Mouse (Mus musculus) heart, embryonic 15.5 days (tissue): Measurements from ENCODE around the gene Zc3h12a. TPM values are rescaled to one million over a fixed set of nuclear protein-coding genes. Genes with fewer than 3 reads are reported as not detected.
A peak's percentile ranks its signal among the peaks of the same experiment; 100 is the strongest.

Experiments used
- ATAC-seq: fragments of 200-750 bp; cut with Nextera tagmentation; replicated peaks from 2 replicates; pipeline ENCODE4 v1.8.0; 2017; ENCODE audit warnings: low read depth, moderate TSS enrichment; ENCODE audit not compliant: insufficient number of reproducible peaks, insufficient read depth, low FRiP score
- H3K27ac ChIP-seq: fragments of 300-500 bp; sonication (generic); 2 replicates; pipeline ENCODE4 v1.5.1; 2015; ENCODE audit warnings: mild to moderate bottlenecking, inconsistent platforms
- H3K27me3 ChIP-seq: fragments of 300-500 bp; sonication (generic); 2 replicates; pipeline ENCODE4 v1.6.1; 2015; ENCODE audit warnings: inconsistent platforms
- H3K36me3 ChIP-seq: fragments of 300-500 bp; sonication (generic); 2 replicates; pipeline ENCODE4 v1.6.1; 2015; ENCODE audit warnings: mild to moderate bottlenecking, inconsistent platforms
- H3K4me1 ChIP-seq: fragments of 300-500 bp; sonication (generic); replicated peaks from 2 replicates; pipeline ENCODE4 v1.6.1; 2015; ENCODE audit warnings: inconsistent platforms
- H3K4me2 ChIP-seq: fragments of 300-500 bp; sonication (generic); 2 replicates; pipeline ENCODE4 v1.6.1; 2015; ENCODE audit warnings: inconsistent platforms, mild to moderate bottlenecking, moderate library complexity
- H3K4me3 ChIP-seq: fragments of 300-500 bp; sonication (generic); 2 replicates; pipeline ENCODE4 v1.5.1; 2015; ENCODE audit warnings: mild to moderate bottlenecking, inconsistent platforms
- H3K9ac ChIP-seq: fragments of 300-500 bp; sonication (generic); 2 replicates; pipeline ENCODE4 v1.6.1; 2015; ENCODE audit warnings: mild to moderate bottlenecking, inconsistent platforms
- H3K9me3 ChIP-seq: fragments of 300-500 bp; sonication (generic); replicated peaks from 2 replicates; pipeline ENCODE4 v1.6.1; 2016; ENCODE audit warnings: inconsistent platforms
- WGBS: fragments of 180-500 bp; shearing (Covaris S2); methylation state at CpG from one replicate; pipeline ENCODE4 v1.1.7; 2015; ENCODE audit warnings: mixed read lengths; 5-methylcytosine and 5-hydroxymethylcytosine counted together
- polyA plus RNA-seq: library from polyadenylated mRNA; unstranded; fragments of >200 nt; fragmentation: Nextera tagmentation; extraction: Ambion mirVana; gene quantifications from 2 replicates; pipeline ENCODE4 v1.2.1, GENCODE M21; 2015

Gene Zc3h12a
- polyA plus RNA-seq, 1 experiment from 2014 or later: 0.59 TPM

DNA sequence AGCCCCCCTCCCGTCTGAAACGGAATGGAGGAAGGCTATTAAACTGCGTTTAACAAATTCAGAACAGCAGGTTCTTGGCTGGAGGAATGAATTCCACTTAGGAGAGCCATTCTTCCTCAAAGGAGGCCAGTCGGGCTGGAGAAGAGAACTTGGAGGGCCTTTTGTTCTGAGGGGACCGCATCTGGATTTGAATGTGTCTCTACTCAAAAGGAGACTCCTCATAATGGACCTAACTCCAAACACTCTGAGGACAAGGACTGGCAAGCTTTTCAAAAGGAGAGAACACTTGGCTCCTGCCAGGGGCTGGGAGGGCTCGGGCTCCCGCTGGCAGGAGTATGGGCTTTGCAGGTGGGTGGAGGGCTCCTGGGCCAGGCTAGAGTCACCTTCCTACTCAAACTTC lies 17.0 kb upstream of the Zc3h12a start:
- Histone ChIP-seq H3K9me3 (no peaks in the 10 kb centered on the region), H3K36me3 (no peaks in the 10 kb centered on the region), H3K4me1 (no peaks in the 10 kb centered on the region; the same call in 1 of the 2 replicates), H3K9ac (no peak overlapping the region), H3K4me2 (no peak overlapping the region), H3K4me3 (no peak overlapping the region), H3K27me3 (peaks cover 40% of the 10 kb centered on the region), H3K27ac (no peak overlapping the region)
- no peak for ATAC-seq
- WGBS: 44% methylated on average over 7 of the region's 7 CpGs

DNA sequence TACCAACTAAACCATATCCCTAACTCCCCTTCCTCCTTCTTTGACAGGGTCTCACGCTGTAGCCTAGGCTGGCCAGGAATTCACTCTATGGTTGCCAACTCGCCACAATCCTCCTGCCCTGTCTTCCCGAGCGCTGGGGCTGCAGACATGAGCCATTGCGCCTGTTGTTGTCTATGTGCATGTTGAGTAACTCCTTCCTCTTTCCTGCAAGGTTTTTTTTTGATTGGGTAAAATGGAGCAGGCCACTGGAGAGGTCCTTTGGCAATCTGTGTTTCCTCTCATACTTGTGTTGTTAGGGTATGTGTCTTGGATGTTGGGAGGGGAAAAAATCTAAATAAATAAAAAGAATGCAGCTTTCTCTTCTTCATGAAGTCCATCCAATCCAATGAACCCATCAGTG lies 16.6 kb upstream of the Zc3h12a start:
- 67% methylated on average over 5 of the region's 5 CpGs for WGBS
- Histone ChIP-seq H3K9me3 (no peaks in the 10 kb centered on the region), H3K9ac (no peak overlapping the region), H3K4me2 (no peak overlapping the region), H3K4me3 (no peak overlapping the region), H3K27me3 (peaks cover 40% of the 10 kb centered on the region), H3K27ac (no peak overlapping the region), H3K4me1 (no peaks in the 10 kb centered on the region), H3K36me3 (no peaks in the 10 kb centered on the region)
- ATAC-seq: no peak

DNA sequence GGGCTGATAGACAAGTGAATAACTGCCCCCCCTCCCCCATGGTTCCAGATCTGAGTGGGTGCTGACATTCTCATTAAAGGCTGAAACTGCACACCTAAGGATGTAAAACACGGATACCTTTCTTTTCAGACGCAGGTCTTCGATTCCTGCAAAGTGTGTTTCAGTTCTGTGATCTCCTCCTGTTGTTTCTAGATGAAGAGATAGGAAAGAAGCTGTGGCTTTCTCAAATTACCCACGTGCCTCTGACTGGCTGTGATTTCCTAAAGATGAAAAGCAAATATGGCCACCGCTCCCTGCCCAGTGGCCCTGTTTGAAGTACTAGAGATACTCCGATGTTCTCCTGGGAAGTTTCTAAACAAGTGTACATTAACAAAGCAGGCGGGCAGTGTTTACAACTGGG lies 10.7 kb upstream of the Zc3h12a start:
- H3K9ac ChIP-seq: no peak overlapping the region
- H3K27me3 ChIP-seq: peaks cover 4% of the 10 kb centered on the region; the same call in 1 of the 2 replicates
- no peak overlapping the region for H3K4me3 ChIP-seq
- WGBS: 58% methylated on average over 7 of the region's 7 CpGs
- no peak overlapping the region for H3K27ac ChIP-seq
- H3K9me3 ChIP-seq: no peaks in the 10 kb centered on the region
- H3K4me1 ChIP-seq: no peaks in the 10 kb centered on the region
- ATAC-seq: no peak
- H3K36me3 ChIP-seq: no peaks in the 10 kb centered on the region
- no peak overlapping the region for H3K4me2 ChIP-seq

DNA sequence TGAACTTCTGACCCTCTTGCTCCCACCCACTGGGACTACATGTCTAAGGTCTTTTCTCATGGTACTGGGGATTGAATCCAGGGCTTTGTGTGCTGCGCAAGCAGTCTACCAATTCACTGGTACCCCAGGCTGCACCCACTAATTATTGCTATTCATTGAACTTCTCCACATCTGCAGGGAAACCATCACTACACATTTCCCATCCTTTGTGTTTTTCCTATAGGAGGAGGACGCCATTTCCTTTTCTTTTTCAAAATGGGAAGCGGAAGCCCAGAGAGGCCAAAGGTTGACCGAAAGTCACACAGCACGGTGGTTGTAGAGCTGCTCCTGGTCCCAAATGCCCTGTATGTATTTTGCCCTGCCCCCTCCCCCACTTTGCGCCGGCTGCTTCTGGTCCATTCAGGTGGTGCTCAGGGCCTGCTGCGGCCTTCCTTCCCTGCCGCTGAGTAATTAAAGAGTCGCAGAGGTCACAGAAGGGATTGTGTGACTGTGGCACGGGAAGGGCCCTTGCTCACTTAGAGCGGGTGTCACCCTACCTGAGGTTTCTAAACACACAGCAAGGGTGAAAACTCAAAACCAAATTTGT lies 8.8 kb upstream of the Zc3h12a start:
- Histone ChIP-seq H3K4me2 (no peak overlapping the region), H3K36me3 (no peaks in the 10 kb centered on the region), H3K9me3 (no peaks in the 10 kb centered on the region), H3K4me3 (no peak overlapping the region), H3K9ac (no peak overlapping the region), H3K27me3 (no peaks in the 10 kb centered on the region), H3K4me1 (peaks cover 4% of the 10 kb centered on the region; the same call in 1 of the 2 replicates), H3K27ac (no peak overlapping the region)
- 66% methylated on average over 12 of the region's 12 CpGs for WGBS
- no peak for ATAC-seq

- H3K4me1 ChIP-seq: peaks cover 6% of the 10 kb centered on the region; the same call in 1 of the 2 replicates
- no peaks in the 10 kb centered on the region for H3K36me3 ChIP-seq
- no peaks in the 10 kb centered on the region for H3K9me3 ChIP-seq
- WGBS: 72% methylated on average over 10 of the region's 10 CpGs
- no peak overlapping the region for H3K9ac ChIP-seq
- no peak overlapping the region for H3K27ac ChIP-seq
- H3K27me3 ChIP-seq: no peaks in the 10 kb centered on the region
- H3K4me2 ChIP-seq: no peak overlapping the region
- no peak for ATAC-seq
- H3K4me3 ChIP-seq: no peak overlapping the region
Observed at GRCm38 (mm10) chr4:125135076-125135855, 7.6 kb upstream of the Zc3h12a start.

DNA sequence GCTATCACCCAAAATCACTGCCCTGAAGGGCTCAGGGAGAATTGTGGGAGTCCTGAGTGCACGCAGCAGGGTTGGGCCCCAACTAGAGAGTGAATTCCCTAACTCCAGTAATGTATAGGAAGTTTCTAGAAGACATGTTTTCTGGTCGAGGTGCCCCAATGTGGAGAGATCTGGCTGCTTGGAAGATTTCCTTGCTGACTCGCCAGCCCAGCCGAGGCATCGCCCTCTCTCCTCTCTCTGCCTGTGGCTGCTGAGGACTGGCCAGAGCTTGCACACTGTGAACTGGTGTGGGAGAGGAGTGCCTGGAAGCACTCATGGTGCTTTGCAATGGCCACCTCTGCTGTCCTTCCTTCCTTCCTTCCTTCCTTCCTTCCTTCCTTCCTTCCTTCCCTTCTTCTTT lies 7.0 kb upstream of the Zc3h12a start:
- no peak for ATAC-seq

DNA sequence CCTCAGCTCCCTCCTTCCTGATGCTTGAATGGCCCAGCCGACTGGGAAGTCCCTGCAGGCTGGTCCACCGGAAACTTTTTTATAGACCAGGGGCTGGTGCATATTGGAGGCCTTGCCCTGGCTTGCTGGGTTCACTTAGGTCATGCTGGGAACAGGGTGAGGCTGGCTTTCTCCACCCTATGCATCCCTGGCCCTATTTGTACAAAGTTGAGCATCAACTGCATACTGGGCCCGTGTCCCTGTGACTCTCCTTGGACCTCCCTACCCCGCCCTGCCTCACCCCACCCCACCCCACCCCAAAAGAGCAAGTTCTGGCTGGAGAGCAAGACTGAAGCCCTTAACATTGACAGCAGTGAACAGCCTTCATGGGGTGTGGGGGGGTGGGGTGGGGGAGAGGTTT lies 6.6 kb upstream of the Zc3h12a start:
- Histone ChIP-seq H3K9me3 (no peaks in the 10 kb centered on the region), H3K27me3 (no peaks in the 10 kb centered on the region), H3K4me3 (no peak overlapping the region), H3K36me3 (no peaks in the 10 kb centered on the region), H3K4me2 (no peak overlapping the region), H3K4me1 (peaks cover 6% of the 10 kb centered on the region; the same call in 1 of the 2 replicates), H3K27ac (no peak overlapping the region), H3K9ac (no peak overlapping the region)
- WGBS: 70% methylated on average over 4 of the region's 4 CpGs
- no peak for ATAC-seq

More for the DNA sequence above, 7.0 kb upstream of the Zc3h12a start:
- Histone ChIP-seq H3K27me3 (no peaks in the 10 kb centered on the region), H3K4me1 (peaks cover 6% of the 10 kb centered on the region; the same call in 1 of the 2 replicates), H3K4me2 (no peak overlapping the region), H3K4me3 (no peak overlapping the region), H3K27ac (no peak overlapping the region), H3K9ac (no peak overlapping the region), H3K36me3 (no peaks in the 10 kb centered on the region), H3K9me3 (no peaks in the 10 kb centered on the region)
- 72% methylated on average over 5 of the region's 5 CpGs for WGBS

DNA sequence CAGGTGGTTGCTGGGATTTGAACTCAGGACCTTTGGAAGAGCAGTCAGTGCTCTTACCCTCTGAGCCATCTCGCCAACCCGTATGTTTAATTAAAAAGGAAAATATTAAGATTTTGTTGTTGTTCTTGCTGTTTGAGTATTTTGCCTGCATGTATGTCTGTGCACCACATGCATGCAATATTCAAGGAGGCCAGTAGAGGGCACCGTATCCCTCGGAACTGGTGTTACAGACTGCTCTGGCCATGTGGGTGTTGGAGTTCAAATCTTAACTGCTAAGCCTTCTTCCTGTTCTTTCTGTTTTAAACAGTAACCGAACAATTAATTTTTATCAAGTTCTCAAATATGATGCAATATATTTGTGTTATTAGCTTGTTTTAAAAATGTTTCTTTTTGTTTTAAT lies 4.8 kb upstream of the Zc3h12a start:
- no peak for ATAC-seq
- 27% methylated on average over 5 of the region's 5 CpGs for WGBS

DNA sequence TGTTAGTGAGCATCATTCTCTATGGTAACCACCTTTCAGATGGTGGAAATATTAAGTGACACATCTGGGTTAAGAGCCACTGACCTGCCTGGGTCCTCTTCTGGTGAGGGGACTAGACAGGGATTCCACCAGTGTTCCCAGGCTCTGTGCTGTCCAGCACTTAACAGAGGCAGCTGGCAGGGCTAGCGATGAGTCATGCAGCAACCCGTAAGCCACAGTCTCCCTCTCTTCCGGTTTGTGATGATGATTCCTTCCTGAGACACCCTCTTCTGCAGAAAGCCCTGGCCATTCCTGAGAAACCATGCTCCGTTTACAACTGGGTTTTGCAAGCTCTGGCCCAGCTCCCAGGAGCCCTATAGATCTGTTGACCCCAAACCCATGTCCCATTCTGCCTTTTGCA lies 3.9 kb upstream of the Zc3h12a start:
- H3K4me2 ChIP-seq: no peak overlapping the region
- no peak for ATAC-seq
- H3K36me3 ChIP-seq: no peaks in the 10 kb centered on the region
- 39% methylated on average over 4 of the region's 4 CpGs for WGBS
- no peak overlapping the region for H3K9ac ChIP-seq
- H3K4me1 ChIP-seq: peaks cover 21% of the 10 kb centered on the region
- H3K4me3 ChIP-seq: no peak overlapping the region
- no peak overlapping the region for H3K27ac ChIP-seq
- H3K9me3 ChIP-seq: no peaks in the 10 kb centered on the region
- H3K27me3 ChIP-seq: no peaks in the 10 kb centered on the region

More for the DNA sequence above, 4.8 kb upstream of the Zc3h12a start:
- Histone ChIP-seq H3K9me3 (no peaks in the 10 kb centered on the region), H3K9ac (no peak overlapping the region), H3K27me3 (no peaks in the 10 kb centered on the region), H3K4me2 (no peak overlapping the region), H3K36me3 (no peaks in the 10 kb centered on the region), H3K4me3 (no peak overlapping the region), H3K4me1 (peaks cover 12% of the 10 kb centered on the region), H3K27ac (no peak overlapping the region)

- Histone ChIP-seq H3K27ac (peak overlapping the region; percentile 57; the same call in 1 of the 2 replicates), H3K27me3 (no peaks in the 10 kb centered on the region), H3K4me3 (peak overlapping the region; percentile 82), H3K9me3 (no peaks in the 10 kb centered on the region), H3K9ac (peak overlapping the region; percentile 65; the same call in 1 of the 2 replicates), H3K4me2 (peak overlapping the region; percentile 97), H3K36me3 (no peaks in the 10 kb centered on the region), H3K4me1 (peaks cover 47% of the 10 kb centered on the region)
- no peak for ATAC-seq
- WGBS: 72% methylated on average over 7 of the region's 7 CpGs
Observed at GRCm38 (mm10) chr4:125126761-125127160, 879 bp downstream of the Zc3h12a start.

- WGBS: 88% methylated on average over 3 of the region's 3 CpGs
- H3K4me2 ChIP-seq: peak overlapping the region; percentile 97
- no peak for ATAC-seq
- H3K4me3 ChIP-seq: peak overlapping the region; percentile 82; the same call in 1 of the 2 replicates
- no peaks in the 10 kb centered on the region for H3K27me3 ChIP-seq
- H3K27ac ChIP-seq: no peak overlapping the region
- H3K9me3 ChIP-seq: no peaks in the 10 kb centered on the region
- H3K9ac ChIP-seq: no peak overlapping the region
- peaks cover 41% of the 10 kb centered on the region for H3K4me1 ChIP-seq
- H3K36me3 ChIP-seq: no peaks in the 10 kb centered on the region
Observed at GRCm38 (mm10) chr4:125126186-125126585, 1.5 kb downstream of the Zc3h12a start.
